Mouse (Mus musculus) hindbrain, postnatal 0 days (tissue): Measurements from ENCODE around the gene Fance. TPM values are rescaled to one million over a fixed set of nuclear protein-coding genes. Genes with fewer than 3 reads are reported as not detected.
A peak's percentile ranks its signal among the peaks of the same experiment; 100 is the strongest.
"Not testable (repeated sequence)": the region's sequence is repeated elsewhere in the genome, so short reads cannot be mapped to it uniquely, and the experiment has no call there.

Experiments
- ATAC-seq: fragments of 200-750 bp; cut with Nextera tagmentation; 2 replicates; pipeline ENCODE4 v1.8.0; 2017; ENCODE audit warnings: mild to moderate bottlenecking, moderate TSS enrichment, moderate library complexity
- DNase-seq: peaks from one replicate; pipeline ENCODE4 v3.0.0-alpha.2; 2015; ENCODE audit warnings: low spot score
- H3K27ac ChIP-seq: fragments of 300-500 bp; sonication (generic); 2 replicates; pipeline ENCODE4 v1.5.1; 2014; ENCODE audit warnings: mild to moderate bottlenecking
- H3K27me3 ChIP-seq: fragments of 300-500 bp; sonication (generic); 2 replicates; pipeline ENCODE4 v1.6.1; 2014; ENCODE audit warnings: low read length, mixed read lengths; ENCODE audit not compliant: insufficient read depth
- H3K36me3 ChIP-seq: fragments of 300-500 bp; sonication (generic); 2 replicates; pipeline ENCODE4 v1.6.1; 2014; ENCODE audit warnings: low read length, mixed read lengths; ENCODE audit not compliant: insufficient read depth
- H3K4me1 ChIP-seq: fragments of 300-500 bp; sonication (generic); 2 replicates; pipeline ENCODE4 v1.6.1; 2014; ENCODE audit warnings: antibody characterized with exemption, low read length, mixed read lengths; ENCODE audit not compliant: insufficient read depth
- H3K4me2 ChIP-seq: fragments of 300-500 bp; sonication (generic); 2 replicates; pipeline ENCODE4 v1.6.1; 2014; ENCODE audit warnings: low read depth, mild to moderate bottlenecking, low read length, moderate library complexity, mixed read lengths
- H3K4me3 ChIP-seq: fragments of 300-500 bp; sonication (generic); 2 replicates; pipeline ENCODE4 v1.5.1; 2014; ENCODE audit warnings: low read length
- H3K9ac ChIP-seq: fragments of 300-500 bp; sonication (generic); replicated peaks from 2 replicates; pipeline ENCODE4 v1.6.1; 2014; ENCODE audit warnings: mild to moderate bottlenecking, low read length, moderate library complexity, mixed read lengths
- H3K9me3 ChIP-seq: fragments of 300-500 bp; sonication (generic); 2 replicates; pipeline ENCODE4 v1.6.1; 2016; ENCODE audit warnings: low read length, mixed read lengths
- CTCF ChIP-seq: IDR thresholded peaks from 2 replicates; pipeline ENCODE4 v1.5.1; 2016; ENCODE audit warnings: antibody characterized with exemption, control low read depth, low read depth
- WGBS: fragments of 180-500 bp; shearing (Covaris S2); extraction: QIAGEN DNeasy Blood & Tissue Kit; methylation state at CpG from one replicate; pipeline ENCODE4 v1.1.7; 2014; 5-methylcytosine and 5-hydroxymethylcytosine counted together
- polyA plus RNA-seq: library from polyadenylated mRNA; unstranded; fragments of >200 nt; fragmentation: Nextera tagmentation; extraction: Ambion mirVana; gene quantifications from 2 replicates; pipeline ENCODE4 v1.2.1, GENCODE M21; 2015
- total RNA-seq: library from RNA; depleted of rRNA; stranded (reverse); fragments of >200 nt; gene quantifications from 2 replicates; pipeline ENCODE4 v1.2.3, GENCODE M21; 2014

The Fance gene
- total and polyA plus RNA-seq, 2 experiments from 2014 or later = 23.6 to 46.5 TPM

DNA sequence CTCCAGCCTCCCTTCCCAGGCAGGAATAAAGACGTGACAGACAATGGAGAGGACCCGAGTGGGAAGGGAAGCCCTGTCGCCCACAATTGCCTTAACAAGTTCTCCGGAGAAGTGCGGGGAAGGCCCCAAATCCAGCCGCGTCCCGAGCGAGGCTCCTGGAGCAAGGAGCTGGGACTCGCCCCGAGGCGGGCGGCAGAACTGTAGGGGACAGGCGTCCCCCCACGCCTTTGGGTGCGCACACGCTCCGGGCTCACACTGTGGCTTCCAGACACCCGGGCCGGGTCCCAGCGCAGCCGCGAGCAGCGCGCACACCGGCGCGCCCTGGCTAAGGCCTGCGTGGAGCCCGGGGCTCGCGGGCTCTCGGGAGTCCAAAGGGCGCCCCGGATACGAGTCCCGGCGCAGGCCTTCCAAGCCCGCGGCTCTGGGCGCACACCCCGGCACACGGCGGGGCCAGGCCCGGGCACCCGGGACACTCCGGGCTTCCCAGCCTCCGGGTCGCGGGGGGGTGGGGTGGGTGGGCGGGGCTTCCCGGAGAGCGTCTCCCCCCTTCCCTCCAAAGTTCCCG, 36.7 kb downstream of the Fance start:
- Histone ChIP-seq H3K27ac (peak overlapping the region; percentile 70), H3K27me3 (0 out of 2 replicates have a peak, but pooled peaks cover 6% of the 10 kb centered on the region), H3K4me1 (no peaks in the 10 kb centered on the region; the same call in 1 of the 2 replicates), H3K9ac (peak overlapping the region; percentile 48), H3K36me3 (no peaks in the 10 kb centered on the region), H3K4me2 (peak overlapping the region; percentile 81), H3K9me3 (no peaks in the 10 kb centered on the region), H3K4me3 (peak overlapping the region; percentile 59)
- TF ChIP-seq CTCF = no peak
- under 1% methylated on average over 53 of the region's 54 CpGs for WGBS
- DNase-seq (no peak), ATAC-seq (peak; percentile 22)

DNA sequence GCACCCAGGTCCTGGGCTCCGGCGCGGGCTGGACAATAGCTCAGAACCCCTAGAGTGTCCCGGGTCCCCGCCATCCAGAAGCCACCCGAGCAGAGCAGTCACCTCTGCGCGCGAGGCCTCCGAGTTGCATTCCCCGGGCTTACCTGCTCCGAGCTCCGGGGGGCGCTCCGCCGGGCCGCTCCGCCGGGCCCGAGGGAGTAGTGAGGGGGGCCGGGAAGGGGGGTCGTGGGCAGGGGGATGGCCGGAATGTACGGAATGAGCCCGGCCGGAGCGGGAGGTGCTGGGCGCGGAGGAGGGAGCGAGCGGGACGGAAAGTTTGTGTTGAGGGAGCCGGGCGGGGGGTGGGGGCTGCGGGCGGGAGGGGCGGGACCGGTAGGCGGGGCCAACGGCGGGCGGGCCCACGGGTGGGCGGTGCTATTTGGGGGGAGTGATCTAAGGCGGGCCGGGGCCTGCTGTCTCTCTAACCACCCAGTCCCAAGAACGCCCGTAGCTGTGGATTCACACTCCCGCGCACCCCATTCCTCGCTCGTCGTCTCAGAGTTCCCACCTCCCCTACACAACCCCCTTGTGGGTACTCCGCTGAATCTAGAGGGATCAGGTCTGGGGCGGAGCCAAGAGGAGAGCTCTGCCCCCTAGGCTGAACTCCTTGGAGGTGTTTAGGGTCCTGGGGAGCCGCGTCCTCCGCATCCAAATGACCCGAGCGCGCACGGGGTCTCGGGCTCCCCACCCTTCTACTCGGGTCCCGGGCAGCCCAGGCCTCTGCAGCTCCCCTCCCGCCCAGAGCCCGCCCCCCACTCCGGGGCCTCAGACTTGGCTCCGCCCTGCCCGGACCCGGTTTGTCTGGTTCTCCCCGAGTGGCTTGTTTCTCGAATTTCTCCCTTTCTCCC, 37.4 kb downstream of the Fance start, which contains the start of gene Tead3:
Gene Tead3, minus strand, starts transcription at position 352 of the 887 bp plus-strand sequence.
- ATAC-seq (peak; percentile 80), DNase-seq (peak; percentile 69)
- no peaks in the 10 kb centered on the region for H3K36me3 ChIP-seq
- no peak for TF ChIP-seq CTCF
- 1% methylated on average over 55 of the region's 73 CpGs for WGBS
- peak within 1 kb of the TSS; percentile 48 for H3K9ac ChIP-seq
- peak within 1 kb of the TSS; percentile 70 for H3K27ac ChIP-seq
- H3K27me3 ChIP-seq = 0 out of 2 replicates have a peak, but pooled peaks cover 6% of the 10 kb centered on the region
- H3K4me3 ChIP-seq = peak within 1 kb of the TSS; percentile 59
- H3K9me3 ChIP-seq = no peaks in the 10 kb centered on the region
- H3K4me1 ChIP-seq = no peaks in the 10 kb centered on the region; the same call in 1 of the 2 replicates
- peak within 1 kb of the TSS; percentile 81 for H3K4me2 ChIP-seq

DNA sequence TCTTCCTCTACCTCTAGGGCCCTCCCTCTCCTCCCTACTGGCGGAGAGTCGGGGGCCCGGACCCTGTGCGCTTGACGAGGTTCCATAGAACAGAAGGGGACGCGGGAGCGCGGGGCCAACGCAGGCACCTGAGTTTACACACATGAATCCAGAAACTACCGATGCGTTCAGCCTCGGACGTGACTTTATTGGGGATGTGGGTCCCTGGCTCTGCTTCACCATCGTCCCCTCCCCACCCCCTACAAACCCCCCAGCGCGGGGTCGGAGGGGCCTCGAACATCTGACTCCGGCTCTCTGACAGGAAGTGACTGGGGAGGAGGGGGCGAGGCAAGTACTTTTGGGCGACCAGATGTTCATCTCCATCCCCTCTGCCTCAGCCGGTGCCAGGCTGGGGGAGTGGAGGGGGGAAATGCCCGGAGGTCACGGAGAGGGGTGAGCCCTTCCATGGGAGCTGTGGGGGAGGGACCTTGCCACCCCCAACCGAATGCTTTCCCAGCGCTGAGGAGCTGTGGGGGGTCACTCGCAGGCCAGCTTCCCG, 38.1 kb downstream of the Fance start:
- peak overlapping the region; percentile 9; the same call in 1 of the 2 replicates for H3K27ac ChIP-seq
- no peak for TF ChIP-seq CTCF
- ATAC-seq = no peak
- H3K9me3 ChIP-seq = no peaks in the 10 kb centered on the region
- H3K4me3 ChIP-seq = peak overlapping the region; percentile 59
- H3K36me3 ChIP-seq = no peaks in the 10 kb centered on the region
- H3K9ac ChIP-seq = peak overlapping the region; percentile 48; the same call in 1 of the 2 replicates
- WGBS = 2% methylated on average over 29 of the region's 29 CpGs
- DNase-seq = no peak
- H3K4me2 ChIP-seq = peak overlapping the region; percentile 81
- no peaks in the 10 kb centered on the region for H3K4me1 ChIP-seq
- 0 out of 2 replicates have a peak, but pooled peaks cover 6% of the 10 kb centered on the region for H3K27me3 ChIP-seq

DNA sequence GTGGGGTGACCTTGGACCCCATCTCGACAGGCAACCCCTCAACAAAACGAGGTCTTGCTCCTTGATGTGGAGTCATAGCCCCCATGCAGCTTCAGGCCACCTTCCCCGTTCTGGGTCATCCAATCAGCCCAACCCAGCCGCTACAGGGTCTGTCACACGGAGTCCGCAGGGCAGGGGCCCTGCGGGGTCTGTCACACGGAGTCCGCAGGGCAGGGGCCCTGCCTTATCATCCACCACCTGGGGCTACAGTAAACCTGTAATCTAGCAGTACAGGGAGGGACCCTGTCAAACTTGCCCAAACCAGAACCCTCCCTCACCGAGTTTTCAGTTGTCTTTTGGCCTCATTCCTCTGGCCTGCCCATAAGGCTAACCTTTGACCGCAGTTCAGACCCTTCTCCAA, 38.7 kb downstream of the Fance start:
- WGBS = 27% methylated on average over 11 of the region's 11 CpGs
- no peak for DNase-seq
- Histone ChIP-seq H3K9ac (no peak overlapping the region), H3K27me3 (0 out of 2 replicates have a peak, but pooled peaks cover 6% of the 10 kb centered on the region), H3K4me1 (no peaks in the 10 kb centered on the region), H3K9me3 (no peaks in the 10 kb centered on the region), H3K36me3 (no peaks in the 10 kb centered on the region), H3K27ac (no peak overlapping the region), H3K4me3 (no peak overlapping the region), H3K4me2 (no peak overlapping the region)
- TF ChIP-seq CTCF = no peak
- ATAC-seq = no peak

DNA sequence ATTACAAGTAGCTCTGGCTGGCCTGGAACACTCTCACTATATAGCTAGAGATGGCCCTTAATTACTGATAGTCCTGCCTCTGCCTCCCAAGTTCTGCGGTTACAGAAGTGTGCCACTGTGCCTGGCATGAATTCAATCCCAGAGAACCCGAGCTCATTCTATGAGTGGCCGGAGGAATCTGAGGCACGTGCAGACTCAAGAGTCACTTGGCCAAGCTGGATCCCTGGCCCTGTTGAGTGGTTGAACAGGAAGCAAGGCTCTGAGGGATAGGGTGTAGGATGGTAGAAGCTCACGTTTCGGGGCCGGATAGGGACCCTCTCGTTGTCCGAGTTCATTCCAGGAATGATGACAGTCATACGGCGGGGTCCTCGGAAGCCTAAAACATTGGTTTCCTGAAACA, 42.6 kb downstream of the Fance start:
- Histone ChIP-seq H3K4me2 (no peak overlapping the region), H3K36me3 (no peaks in the 10 kb centered on the region), H3K9me3 (no peaks in the 10 kb centered on the region), H3K4me1 (no peaks in the 10 kb centered on the region), H3K9ac (no peak overlapping the region), H3K4me3 (no peak overlapping the region), H3K27ac (no peak overlapping the region), H3K27me3 (0 out of 2 replicates have a peak, but pooled peaks cover 16% of the 10 kb centered on the region)
- ATAC-seq (no peak), DNase-seq (no peak)
- WGBS = 82% methylated on average over 12 of the region's 12 CpGs
- TF ChIP-seq CTCF = no peak

DNA sequence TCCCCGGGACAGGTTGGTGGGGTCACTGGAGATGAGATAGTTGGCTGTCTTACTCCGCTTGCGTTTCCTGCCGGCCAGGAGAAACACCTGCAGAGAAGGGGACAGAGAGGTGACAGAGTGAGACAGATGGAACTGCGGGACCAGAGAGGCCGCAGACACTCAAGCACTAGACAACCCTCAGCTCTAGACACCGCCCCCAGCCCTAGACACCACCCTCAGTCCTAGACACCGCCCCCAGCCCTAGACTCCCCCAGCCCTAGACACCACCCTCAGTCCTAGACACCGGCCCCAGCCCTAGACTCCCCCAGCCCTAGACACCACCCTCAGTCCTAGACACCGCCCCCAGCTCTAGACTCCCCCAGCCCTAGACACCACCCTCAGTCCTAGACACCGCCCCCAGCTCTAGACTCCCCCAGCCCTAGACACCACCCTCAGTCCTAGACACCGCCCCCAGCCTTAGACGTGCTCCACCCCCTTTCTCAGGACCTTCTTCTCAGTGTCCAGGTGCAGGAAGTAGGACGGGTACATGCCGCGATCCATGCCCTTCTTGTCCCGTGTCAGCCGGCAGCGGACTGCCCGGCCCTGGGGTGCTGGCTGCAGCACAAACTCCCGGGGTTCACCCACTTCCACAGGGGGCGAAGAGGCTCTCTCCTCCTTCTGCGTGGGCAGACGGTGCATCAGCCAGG, 45.4 kb downstream of the Fance start:
- H3K27me3 ChIP-seq = peaks cover 13% of the 10 kb centered on the region
- not testable (repeated sequence) for DNase-seq, H3K4me2 ChIP-seq, ATAC-seq, H3K27ac ChIP-seq, H3K36me3 ChIP-seq, H3K4me3 ChIP-seq, H3K9ac ChIP-seq, H3K9me3 ChIP-seq, H3K4me1 ChIP-seq
- WGBS = 17% methylated on average over 23 of the region's 24 CpGs
